Mouse (Mus musculus): ENCODE data around the gene H2afb1.
"Not testable (repeated sequence)": the region's sequence is repeated elsewhere in the genome, so short reads cannot be mapped to it uniquely, and the experiment has no call there.

The H2afb1 gene

DNA sequence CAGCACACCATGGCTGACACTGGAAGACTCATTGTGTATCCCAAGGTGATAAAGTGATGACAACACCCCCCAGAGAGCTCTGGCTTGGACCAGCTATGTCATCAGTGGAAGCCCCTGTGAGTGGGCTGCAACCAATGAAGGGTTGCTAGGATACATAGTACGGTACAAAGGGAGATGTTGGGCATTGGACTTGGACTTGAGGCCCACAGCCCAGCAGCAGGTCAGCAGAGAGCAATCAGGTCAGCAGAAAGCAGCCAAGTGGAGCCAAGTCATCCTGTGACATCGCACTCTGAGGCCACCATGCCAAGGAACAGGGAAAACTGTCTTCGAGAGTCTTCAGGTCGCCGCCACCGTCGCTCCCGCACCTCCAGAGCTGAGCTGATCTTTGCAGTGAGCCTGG, at the start of gene H2afb1:
Gene H2afb1 (plus strand): TSS at position 301 of the 400 bp plus-strand sequence.
- not testable (repeated sequence) for DNase-seq

DNA sequence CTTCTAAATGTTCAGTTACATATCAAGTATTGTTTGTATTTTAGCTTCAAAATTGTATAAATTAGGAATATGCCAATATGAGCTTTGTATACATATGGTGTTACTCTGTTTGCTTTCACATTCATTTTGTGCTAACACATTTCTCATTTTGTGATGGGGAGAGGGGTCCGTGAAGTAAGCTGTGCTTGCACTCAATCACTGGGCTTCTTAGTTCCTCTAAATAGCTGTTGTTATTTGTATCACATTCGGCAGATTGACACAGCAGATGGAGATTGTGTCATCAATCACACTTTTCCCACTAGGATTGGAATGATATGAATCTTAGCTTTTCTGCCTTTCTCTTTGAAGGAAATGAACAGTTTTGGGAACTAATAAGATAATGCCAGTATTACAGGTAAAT, 21.5 kb downstream of the H2afb1 start:
- DNase-seq: no peak
